Mouse (Mus musculus) spleen, postnatal 36 days (tissue): ENCODE data around the gene Acp7.

Experiments
- DNase-seq, 2 experiments: peaks; one replicate each; pipeline ENCODE4 v3.0.0; 2022; ENCODE audit warnings: low spot score in 2 of 2, mixed read lengths in 1 of 2

The Acp7 gene

GRCm38 (mm10) chr7:28576271-28576914 lies 54.7 kb downstream of the Acp7 start:
- no peak for DNase-seq

GRCm38 (mm10) chr7:28575597-28575996 lies 55.5 kb downstream of the Acp7 start:
- DNase-seq, result no peak

- no peak for DNase-seq
Measured at GRCm38 (mm10) chr7:28573236-28573635, 57.9 kb downstream of the Acp7 start.

- no peak for DNase-seq
Measured at GRCm38 (mm10) chr7:28572689-28573088, 58.4 kb downstream of the Acp7 start.

GRCm38 (mm10) chr7:28570982-28571682 lies 60.0 kb downstream of the Acp7 start:
- no peak for DNase-seq

- DNase-seq, result no peak
Measured at GRCm38 (mm10) chr7:28570291-28570981, 60.7 kb downstream of the Acp7 start.

- DNase-seq, result peak; percentile 55 to 61
Measured at GRCm38 (mm10) chr7:28568253-28568652, 62.9 kb downstream of the Acp7 start.

GRCm38 (mm10) chr7:28567539-28567938 lies 63.6 kb downstream of the Acp7 start:
- no peak for DNase-seq

- DNase-seq, result no peak
Measured at GRCm38 (mm10) chr7:28565407-28565806, 65.7 kb downstream of the Acp7 start.

- no peak for DNase-seq
Measured at GRCm38 (mm10) chr7:28562951-28563350, 68.2 kb downstream of the Acp7 start.

- no peak for DNase-seq
Measured at GRCm38 (mm10) chr7:28562371-28562770, 68.8 kb downstream of the Acp7 start.

GRCm38 (mm10) chr7:28561967-28562366 lies 69.2 kb downstream of the Acp7 start:
- no peak for DNase-seq

GRCm38 (mm10) chr7:28560856-28561255 lies 70.3 kb downstream of the Acp7 start:
- no peak for DNase-seq

- no peak for DNase-seq
Measured at GRCm38 (mm10) chr7:28558486-28558885, 72.6 kb downstream of the Acp7 start.

- DNase-seq, result peak in 1 of 2 experiments; percentile 32
Measured at GRCm38 (mm10) chr7:28557708-28558107, 73.4 kb downstream of the Acp7 start.
